Mouse (Mus musculus) retina, postnatal 7 days (tissue): ENCODE data around the gene Aph1a.
"Not testable (repeated sequence)": the region's sequence is repeated elsewhere in the genome, so short reads cannot be mapped to it uniquely, and the experiment has no call there.

Experiments used
- DNase-seq: peaks from one replicate; pipeline ENCODE4 v3.0.0-alpha.2; 2012; ENCODE audit warnings: low read depth, low spot score

Aph1a gene

GRCm38 (mm10) chr3:95920532-95920931 is 26.8 kb downstream of the Aph1a start:
- DNase-seq, result not testable (repeated sequence)

- not testable (repeated sequence) for DNase-seq
These were observed 29.7 kb downstream of the Aph1a start for GRCm38 (mm10) chr3:95923429-95923828.

- no peak for DNase-seq
These were observed 30.4 kb downstream of the Aph1a start for GRCm38 (mm10) chr3:95924185-95924584.

- DNase-seq, result no peak
These were observed 31.3 kb downstream of the Aph1a start for GRCm38 (mm10) chr3:95925087-95925486.

- DNase-seq, result no peak
These were observed 34.5 kb downstream of the Aph1a start for GRCm38 (mm10) chr3:95928261-95928657.

- peak; percentile 99 for DNase-seq
These were observed 35.1 kb downstream of the Aph1a start, which contains the start of gene Anp32e for GRCm38 (mm10) chr3:95928658-95929503. Gene Anp32e (plus strand): TSS chr3:95929246.

GRCm38 (mm10) chr3:95929581-95930470 is 36.1 kb downstream of the Aph1a start:
- DNase-seq, result peak; percentile 40

- no peak for DNase-seq
These were observed 36.7 kb downstream of the Aph1a start for GRCm38 (mm10) chr3:95930471-95930789.

- DNase-seq, result no peak
These were observed 37.7 kb downstream of the Aph1a start for GRCm38 (mm10) chr3:95931471-95931870.

GRCm38 (mm10) chr3:95932157-95932556 is 38.4 kb downstream of the Aph1a start:
- DNase-seq, result no peak

- no peak for DNase-seq
These were observed 38.8 kb downstream of the Aph1a start for GRCm38 (mm10) chr3:95932566-95932965.

- DNase-seq, result peak; percentile 80
These were observed 39.5 kb downstream of the Aph1a start for GRCm38 (mm10) chr3:95933111-95933750.

- no peak for DNase-seq
These were observed 40.7 kb downstream of the Aph1a start for GRCm38 (mm10) chr3:95934448-95934847.

GRCm38 (mm10) chr3:95938217-95938616 is 44.4 kb downstream of the Aph1a start:
- DNase-seq, result no peak

GRCm38 (mm10) chr3:95938835-95939234 is 45.1 kb downstream of the Aph1a start:
- DNase-seq, result no peak

GRCm38 (mm10) chr3:95942749-95943148 is 49.0 kb downstream of the Aph1a start:
- no peak for DNase-seq

- no peak for DNase-seq
These were observed 49.5 kb downstream of the Aph1a start for GRCm38 (mm10) chr3:95943226-95943625.

- no peak for DNase-seq
These were observed 51.0 kb downstream of the Aph1a start for GRCm38 (mm10) chr3:95944742-95945141.

- DNase-seq, result no peak
These were observed 52.0 kb downstream of the Aph1a start for GRCm38 (mm10) chr3:95945731-95946240.
